Mouse (Mus musculus) CH12.LX (cell line): ENCODE results near the gene Psma3. TPM values are rescaled to one million over a fixed set of nuclear protein-coding genes. Genes with fewer than 3 reads are reported as not detected.

Source experiments
- DNase-seq: peaks from one replicate; pipeline ENCODE4 v3.0.0-alpha.2; 2013; ENCODE audit errors: extremely low read depth
- H3K27ac ChIP-seq: 2 replicates; pipeline ENCODE4 v1.5.1; 2012; ENCODE audit warnings: low read depth, mild to moderate bottlenecking, control low read depth, moderate library complexity; ENCODE audit not compliant: insufficient read depth
- H3K27me3 ChIP-seq: replicated peaks from 2 replicates; pipeline ENCODE3; 2012; ENCODE audit warnings: inconsistent platforms
- H3K36me3 ChIP-seq, 2 experiments: replicated peaks in 1 of 2; 2 replicates each; pipeline versions ENCODE3 to v1.6.1; 2012; ENCODE audit warnings: inconsistent platforms in 1 of 2, low read length in 1 of 2, mild to moderate bottlenecking in 1 of 2, mixed read lengths in 1 of 2, moderate library complexity in 1 of 2; ENCODE audit not compliant: control insufficient read depth in 1 of 2, insufficient read depth in 1 of 2
- H3K4me1 ChIP-seq, 2 experiments: 2 replicates each; pipeline ENCODE4 v1.6.1; 2012; ENCODE audit warnings: inconsistent platforms in 1 of 2, moderate library complexity in 1 of 2; ENCODE audit not compliant: insufficient read depth in 2 of 2, control insufficient read depth in 1 of 2
- H3K4me2 ChIP-seq: 2 replicates; pipeline ENCODE4 v1.6.1; 2012; ENCODE audit warnings: low read depth, mild to moderate bottlenecking, control low read depth; ENCODE audit not compliant: poor library complexity, insufficient read depth, severe bottlenecking
- H3K4me3 ChIP-seq, 3 experiments: fragments of 150-350 bp in 1 of 3; sonication (generic) in 1 of 3; replicated peaks in 1 of 3; 2 replicates each; pipeline versions ENCODE3 to v1.5.1; 2011 to 2012; ENCODE audit warnings: low read depth in 2 of 3, low read length in 2 of 3, mild to moderate bottlenecking in 2 of 3, moderate library complexity in 2 of 3, control low read depth in 1 of 3, improper control_type of control experiment in 1 of 3, inconsistent platforms in 1 of 3, mixed read lengths in 1 of 3; ENCODE audit not compliant: poor library complexity in 1 of 3
- H3K79me2 ChIP-seq: replicated peaks from 2 replicates; pipeline ENCODE4 v1.6.1; 2012; ENCODE audit warnings: mild to moderate bottlenecking, moderate library complexity; ENCODE audit not compliant: control insufficient read depth, poor library complexity, insufficient read depth, severe bottlenecking; ENCODE audit errors: extremely low read depth
- H3K9ac ChIP-seq: 2 replicates; pipeline ENCODE4 v1.6.1; 2012; ENCODE audit warnings: low read depth, mild to moderate bottlenecking, control low read depth, moderate library complexity; ENCODE audit not compliant: insufficient read depth
- H3K9me3 ChIP-seq: replicated peaks from 2 replicates; pipeline ENCODE3; 2012; ENCODE audit warnings: low read length, inconsistent platforms, mixed read lengths
- BHLHE40 ChIP-seq: IDR thresholded peaks from 2 replicates; pipeline ENCODE4 v1.6.1; 2011; ENCODE audit warnings: mild to moderate bottlenecking, low read depth, low read length, improper control_type of control experiment
- CHD2 ChIP-seq: IDR thresholded peaks from 2 replicates; pipeline ENCODE4 v1.6.1; 2011; ENCODE audit warnings: low read length, improper control_type of control experiment
- E2F4 ChIP-seq: IDR thresholded peaks from 2 replicates; pipeline ENCODE4 v1.6.1; 2011; ENCODE audit warnings: low read depth, low read length, improper control_type of control experiment; ENCODE audit not compliant: insufficient replicate concordance
- ELF1 ChIP-seq: IDR thresholded peaks from 2 replicates; pipeline ENCODE4 v1.6.1; 2014; ENCODE audit warnings: low read depth, mild to moderate bottlenecking, inconsistent platforms, low read length, improper control_type of control experiment
- ETS1 ChIP-seq: conservative IDR thresholded peaks from 2 replicates; pipeline ENCODE4 v1.6.1; 2012; ENCODE audit warnings: low read depth, mild to moderate bottlenecking, inconsistent platforms, low read length, improper control_type of control experiment, moderate library complexity
- GABPA ChIP-seq: IDR thresholded peaks from 2 replicates; pipeline ENCODE4 v1.6.1; 2012; ENCODE audit warnings: low read depth, low read length, improper control_type of control experiment, inconsistent platforms; ENCODE audit not compliant: insufficient replicate concordance
- HCFC1 ChIP-seq: IDR thresholded peaks from 2 replicates; pipeline ENCODE4 v1.6.1; 2012; ENCODE audit warnings: low read depth, mild to moderate bottlenecking, inconsistent platforms, low read length, improper control_type of control experiment
- IRF4 ChIP-seq: IDR thresholded peaks from 2 replicates; pipeline ENCODE4 v1.6.1; 2014; ENCODE audit warnings: low read depth, mild to moderate bottlenecking, inconsistent platforms, low read length, improper control_type of control experiment
- JUND ChIP-seq: conservative IDR thresholded peaks from 2 replicates; pipeline ENCODE4 v1.6.1; 2011; ENCODE audit warnings: low read depth, low read length, improper control_type of control experiment
- MAFK ChIP-seq: IDR thresholded peaks from 2 replicates; pipeline ENCODE4 v1.6.1; 2011; ENCODE audit warnings: low read length, improper control_type of control experiment; ENCODE audit not compliant: insufficient replicate concordance
- MAX ChIP-seq: IDR thresholded peaks from 2 replicates; pipeline ENCODE4 v1.6.1; 2011; ENCODE audit warnings: low read length, improper control_type of control experiment
- MAZ ChIP-seq: IDR thresholded peaks from 2 replicates; pipeline ENCODE4 v1.6.1; 2012; ENCODE audit warnings: low read depth, mild to moderate bottlenecking, inconsistent platforms, low read length, improper control_type of control experiment, moderate library complexity
- MEF2A ChIP-seq: IDR thresholded peaks from 2 replicates; pipeline ENCODE4 v1.6.1; 2014; ENCODE audit warnings: low read depth, mild to moderate bottlenecking, inconsistent platforms, low read length, improper control_type of control experiment, borderline replicate concordance
- NELFE ChIP-seq: IDR thresholded peaks from 2 replicates; pipeline ENCODE4 v1.6.1; 2011; ENCODE audit warnings: low read depth, low read length, improper control_type of control experiment
- POLR2A ChIP-seq: IDR thresholded peaks from 2 replicates; pipeline ENCODE4 v1.6.1; 2011; ENCODE audit warnings: low read depth, mild to moderate bottlenecking, improper control_type of control experiment, low read length
- RAD21 ChIP-seq: IDR thresholded peaks from 2 replicates; pipeline ENCODE4 v1.6.1; 2011; ENCODE audit warnings: low read depth, mild to moderate bottlenecking, low read length, improper control_type of control experiment, moderate library complexity
- SIN3A ChIP-seq: IDR thresholded peaks from 2 replicates; pipeline ENCODE4 v1.6.1; 2012; ENCODE audit warnings: low read length, improper control_type of control experiment, inconsistent platforms
- TBP ChIP-seq: conservative IDR thresholded peaks from 2 replicates; pipeline ENCODE4 v1.6.1; 2011; ENCODE audit warnings: low read depth, low read length, improper control_type of control experiment
- UBTF ChIP-seq: IDR thresholded peaks from 2 replicates; pipeline ENCODE4 v1.6.1; 2012; ENCODE audit warnings: low read depth, mild to moderate bottlenecking, inconsistent platforms, low read length, improper control_type of control experiment, moderate library complexity
- USF1 ChIP-seq: IDR thresholded peaks from 2 replicates; pipeline ENCODE4 v1.6.1; 2014; ENCODE audit warnings: low read depth, mild to moderate bottlenecking, inconsistent platforms, low read length, improper control_type of control experiment
- USF2 ChIP-seq: conservative IDR thresholded peaks from 2 replicates; pipeline ENCODE4 v1.6.1; 2011; ENCODE audit warnings: low read depth, low read length, improper control_type of control experiment
- ZC3H11A ChIP-seq: IDR thresholded peaks from 2 replicates; pipeline ENCODE4 v1.6.1; 2012; ENCODE audit warnings: low read depth, mild to moderate bottlenecking, inconsistent platforms, low read length, improper control_type of control experiment
- ZKSCAN1 ChIP-seq: IDR thresholded peaks from 2 replicates; pipeline ENCODE4 v1.6.1; 2012; ENCODE audit warnings: low read depth, inconsistent platforms, low read length, improper control_type of control experiment, borderline replicate concordance
- ZMIZ1 ChIP-seq: IDR thresholded peaks from 2 replicates; pipeline ENCODE4 v1.6.1; 2012; ENCODE audit warnings: low read depth, mild to moderate bottlenecking, inconsistent platforms, low read length, improper control_type of control experiment
- dilution Hi-C: fragments of 300-500 bp; cut with MboI; formaldehyde crosslinking; loops from 2 replicates; pipeline ENCODE4 v1.14.3; 2020; ENCODE audit warnings: low sequenced_read_pairs; ENCODE audit not compliant: extremely low pct_unique_long_range_greater_than_20kb, extremely low pct_ligation_motif_present
- in situ Hi-C: fragments of 300-500 bp; cut with MboI; formaldehyde crosslinking; loops from 3 replicates; pipeline ENCODE4 v1.14.3; 2019; ENCODE audit warnings: low sequenced_read_pairs, low pct_ligation_motif_present, low pct_unique_long_range_greater_than_20kb, mixed read lengths
- polyA plus RNA-seq: library from polyadenylated mRNA; unstranded; fragments of >175 nt; gene quantifications from 2 replicates; pipeline ENCODE4 v1.2.1, GENCODE M21; 2012; ENCODE audit warnings: low read depth; ENCODE audit not compliant: insufficient read length
- total RNA-seq, 2 experiments: library from RNA; depleted of rRNA; stranded (reverse); fragments of 300-350 nt in 1 of 2; fragments of >200 nt in 1 of 2; gene quantifications; 2 replicates each; pipeline ENCODE4 v1.2.3; 2012 to 2014

Psma3 gene
- total and polyA plus RNA-seq, 3 experiments, result 271 to 538 (median 355) TPM

GRCm38 (mm10) chr12:70929781-70930180 lies 44.6 kb upstream of the Psma3 start:
- DNase-seq, result no peak
- Histone ChIP-seq H3K36me3 (no peaks in the 10 kb centered on the region), H3K79me2 (no peaks in the 10 kb centered on the region), H3K4me3 (no peak overlapping the region), H3K4me1 (no peaks in the 10 kb centered on the region), H3K27ac (no peak overlapping the region), H3K4me2 (no peak overlapping the region), H3K27me3 (no peaks in the 10 kb centered on the region), H3K9ac (no peak overlapping the region), H3K9me3 (peaks cover 10% of the 10 kb centered on the region)
- in situ Hi-C loops, result no loop called here
- TF ChIP-seq SIN3A, result no peak
- TF ChIP-seq BHLHE40, result no peak
- no peak for TF ChIP-seq IRF4
- TF ChIP-seq CHD2, result no peak
- TF ChIP-seq E2F4, result no peak
- TF ChIP-seq MAX, result no peak
- TF ChIP-seq USF1, result no peak
- no peak for TF ChIP-seq USF2
- TF ChIP-seq MAZ, result no peak
- no peak for TF ChIP-seq HCFC1
- TF ChIP-seq RAD21, result no peak
- TF ChIP-seq ZC3H11A, result no peak
- TF ChIP-seq POLR2A, result no peak
- TF ChIP-seq ZKSCAN1, result no peak
- TF ChIP-seq ELF1, result no peak
- no peak for TF ChIP-seq MAFK
- TF ChIP-seq UBTF, result no peak
- dilution Hi-C loops, result no loop called here

GRCm38 (mm10) chr12:70937150-70937549 lies 37.3 kb upstream of the Psma3 start:
- Histone ChIP-seq H3K9ac (peak overlapping the region; percentile 71), H3K4me3 (peak overlapping the region; percentile 51 to 96 (median 93)), H3K79me2 (peaks cover 20% of the 10 kb centered on the region), H3K4me1 (peaks cover 4 to 11% of the 10 kb centered on the region in 2 experiments; a peak in 3 of 4 replicates), H3K27ac (no peak overlapping the region), H3K36me3 (peaks cover 3 to 15% of the 10 kb centered on the region in 2 experiments), H3K9me3 (peaks cover 19% of the 10 kb centered on the region), H3K27me3 (peaks cover 8% of the 10 kb centered on the region), H3K4me2 (0 out of 2 replicates have a peak overlapping the region, but pooled peaks have one; percentile 27)
- in situ Hi-C loops, result no loop called here
- DNase-seq, result peak; percentile 37
- dilution Hi-C loops, result no loop called here
- no peak for TF ChIP-seq E2F4
- no peak for TF ChIP-seq MAX
- no peak for TF ChIP-seq MEF2A
- no peak for TF ChIP-seq ETS1
- no peak for TF ChIP-seq NELFE
- no peak for TF ChIP-seq JUND
- TF ChIP-seq MAZ, result no peak
- no peak for TF ChIP-seq GABPA
- no peak for TF ChIP-seq TBP
- TF ChIP-seq ZMIZ1, result no peak
